Mouse (Mus musculus): ENCODE results near the gene Gpr137b.
A peak's percentile ranks its signal among the peaks of the same experiment; 100 is the strongest.
"Not testable (repeated sequence)": the region's sequence is repeated elsewhere in the genome, so short reads cannot be mapped to it uniquely, and the experiment has no call there.

Gene Gpr137b

DNA sequence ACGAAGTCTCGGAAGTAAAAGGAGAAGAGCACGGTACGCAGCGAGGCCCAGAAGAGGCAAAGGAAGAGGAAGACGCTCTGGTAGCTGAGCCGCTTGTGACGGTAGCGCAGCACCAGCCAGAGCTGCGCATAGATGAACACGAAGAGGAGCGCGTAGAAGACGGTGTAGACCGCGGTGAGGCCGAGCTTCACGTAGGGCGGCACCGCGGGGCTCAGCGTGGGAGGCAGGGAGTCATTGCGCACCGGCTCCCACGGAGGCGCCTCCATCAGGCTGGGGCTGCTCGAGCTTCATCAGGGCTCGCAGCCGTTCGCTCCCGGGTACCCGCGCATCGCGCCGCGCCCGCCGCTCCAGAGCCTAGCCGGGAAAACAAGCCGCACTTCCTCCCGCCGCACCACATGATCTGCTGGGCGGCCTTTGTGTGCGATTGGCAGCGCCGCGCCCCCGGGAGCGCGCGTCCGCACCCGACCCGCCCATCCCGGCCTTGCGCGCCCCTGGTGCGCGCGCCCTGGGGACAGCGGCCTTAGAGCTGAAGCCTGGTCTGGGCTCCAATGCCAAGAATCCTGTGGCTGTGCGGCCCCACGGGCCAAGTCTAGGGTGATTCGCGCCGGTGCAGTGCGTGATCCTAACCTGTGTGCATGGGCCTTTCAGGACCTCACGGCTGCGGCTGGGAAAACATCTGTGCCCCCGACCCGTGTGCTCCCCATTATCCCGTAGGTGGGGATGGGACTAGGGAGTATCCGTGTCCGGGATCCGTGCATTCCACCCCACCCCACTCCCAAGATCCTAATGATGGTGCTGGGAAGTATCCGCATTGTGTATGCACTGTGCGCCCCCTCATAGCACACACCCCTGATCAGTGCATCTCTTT, at the start of gene Gpr137b:
Gpr137b (minus strand) TSS at position 787 of the 868 bp plus-strand sequence.
- DNase-seq (ENCODE audit: low spot score in 2 of 2): not testable (repeated sequence)

DNA sequence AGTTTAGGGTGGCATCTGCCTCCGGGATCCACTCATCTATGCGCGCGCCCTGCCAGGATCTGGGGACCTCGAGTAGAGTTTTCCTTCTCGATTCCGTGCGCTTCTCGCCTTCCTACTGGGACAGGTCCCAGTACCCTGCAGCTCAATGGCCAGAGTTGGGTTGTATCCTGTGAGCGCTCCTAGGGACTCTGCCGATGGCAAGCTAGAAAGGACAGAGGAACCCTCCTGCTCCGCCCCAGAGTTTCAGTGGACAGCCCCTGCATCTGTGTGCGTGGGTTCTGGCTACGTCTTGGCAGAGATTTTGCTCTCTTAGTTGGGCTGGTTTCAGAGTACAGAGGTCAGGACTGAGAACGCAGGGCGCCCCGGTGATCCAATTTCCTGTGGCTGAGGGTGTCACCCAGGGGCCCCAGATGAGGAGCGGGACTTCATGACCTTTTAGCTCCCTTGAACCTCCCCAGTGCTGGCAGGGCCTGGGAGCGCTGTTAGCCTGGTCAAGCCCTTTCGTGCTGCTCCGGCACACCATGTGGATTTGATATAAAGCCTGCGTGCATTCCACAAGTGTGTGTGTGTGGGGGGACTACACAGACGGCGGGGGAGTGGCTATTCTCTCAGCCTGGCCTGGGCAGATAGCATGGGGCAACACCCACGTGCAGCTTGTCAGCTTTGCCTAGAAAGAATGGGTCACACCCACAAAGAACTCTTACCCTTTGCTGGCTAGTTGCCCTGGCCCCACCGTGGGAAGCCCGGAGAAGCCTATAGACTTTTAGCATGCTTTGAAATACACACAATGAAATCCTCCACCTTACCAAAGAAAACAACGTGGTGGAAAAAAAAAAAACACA, 44.5 kb upstream of the Gpr137b start:
- not testable (repeated sequence) for DNase-seq (ENCODE audit: low spot score in 2 of 2)

DNA sequence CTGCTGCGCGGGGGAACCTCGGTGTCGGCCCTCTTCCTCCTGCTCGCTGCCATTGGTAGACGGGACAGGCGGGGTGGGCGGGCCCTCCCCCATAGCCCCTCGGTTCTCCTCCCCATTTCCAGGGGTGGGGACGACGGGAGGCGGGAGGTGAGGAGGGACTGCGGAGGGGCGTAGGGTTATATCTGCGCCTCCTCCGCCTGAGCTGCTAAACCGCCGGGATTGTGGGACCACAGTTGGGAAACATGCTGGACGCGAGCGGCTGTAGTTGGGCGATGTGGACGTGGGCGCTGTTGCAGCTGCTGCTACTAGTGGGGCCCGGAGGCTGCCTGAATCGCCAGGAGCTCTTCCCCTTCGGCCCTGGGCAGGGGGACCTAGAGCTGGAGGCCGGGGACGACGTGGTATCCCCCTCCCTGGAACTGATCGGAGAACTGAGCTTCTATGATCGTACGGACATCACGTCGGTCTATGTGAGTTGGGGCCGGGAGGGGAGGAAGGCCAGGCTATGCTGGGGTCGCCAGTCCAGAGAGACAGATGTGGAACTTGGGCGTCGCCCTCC, 43.7 kb upstream of the Gpr137b start, which contains the start of gene Nid1:
Nid1 (plus strand) TSS at position 92 of the 556 bp plus-strand sequence.
- not testable (repeated sequence) for DNase-seq (ENCODE audit: low spot score in 2 of 2)

DNA sequence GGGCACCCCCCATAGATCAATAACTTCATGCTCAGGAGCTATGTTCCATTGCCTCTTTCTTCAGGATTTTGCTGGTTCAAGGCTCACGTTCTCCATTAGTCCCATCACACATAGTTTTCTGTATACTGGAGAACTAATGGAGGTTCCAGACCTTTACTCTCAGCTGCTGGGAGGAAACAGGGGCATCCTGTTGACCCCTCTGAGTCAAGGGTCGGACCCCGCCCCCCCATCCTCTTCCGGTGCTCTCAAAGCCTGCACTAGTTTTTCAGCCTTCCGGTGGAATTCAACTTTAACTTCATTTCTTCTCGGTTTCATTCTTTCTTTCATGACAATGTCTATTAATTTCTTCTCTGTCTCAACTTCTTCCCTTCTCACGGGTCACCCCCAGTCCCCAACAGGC, 42.3 kb upstream of the Gpr137b start:
- DNase-seq (ENCODE audit: low spot score in 2 of 2): not testable (repeated sequence)

DNA sequence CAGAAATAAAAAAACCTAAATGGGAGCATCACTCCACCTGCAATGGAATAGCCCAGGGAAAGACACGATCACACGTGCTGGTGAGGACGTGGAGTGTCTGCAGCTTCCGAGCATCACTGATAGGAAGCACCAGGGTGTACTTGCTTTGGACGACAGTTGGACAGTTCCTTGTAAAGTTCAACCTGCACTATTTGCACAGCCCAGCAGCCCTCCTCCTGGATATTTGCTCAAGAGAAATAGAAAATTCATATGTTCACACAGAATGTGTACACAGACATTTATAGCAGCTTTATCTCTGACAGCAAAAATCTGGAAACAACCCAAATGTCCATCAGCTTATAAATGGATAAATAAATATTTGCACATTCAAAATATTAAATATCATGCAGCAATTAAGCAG, 29.5 kb upstream of the Gpr137b start:
- not testable (repeated sequence) for DNase-seq (ENCODE audit: low spot score in 2 of 2)

DNA sequence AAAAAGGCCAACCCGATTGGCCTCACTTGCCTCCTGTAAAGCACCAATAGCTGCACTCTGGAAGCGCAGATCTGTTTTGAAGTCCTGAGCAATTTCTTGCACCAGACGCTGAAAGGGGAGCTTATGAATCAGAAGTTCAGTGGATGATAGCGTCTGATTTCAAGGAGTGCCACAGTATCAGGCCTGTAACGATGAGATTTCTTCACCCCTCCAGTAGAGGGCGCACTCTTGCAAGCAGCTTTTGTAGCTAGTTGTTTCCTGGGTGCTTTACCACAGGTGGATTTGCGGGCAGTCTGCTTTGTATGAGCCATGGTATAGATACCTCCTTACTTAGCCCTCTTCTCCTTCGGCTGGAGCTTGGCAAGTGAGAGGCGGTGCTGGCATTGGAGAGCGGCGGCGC, 25.0 kb upstream of the Gpr137b start:
- DNase-seq (ENCODE audit: low spot score in 2 of 2): peak in 1 of 2 experiments; percentile 28

DNA sequence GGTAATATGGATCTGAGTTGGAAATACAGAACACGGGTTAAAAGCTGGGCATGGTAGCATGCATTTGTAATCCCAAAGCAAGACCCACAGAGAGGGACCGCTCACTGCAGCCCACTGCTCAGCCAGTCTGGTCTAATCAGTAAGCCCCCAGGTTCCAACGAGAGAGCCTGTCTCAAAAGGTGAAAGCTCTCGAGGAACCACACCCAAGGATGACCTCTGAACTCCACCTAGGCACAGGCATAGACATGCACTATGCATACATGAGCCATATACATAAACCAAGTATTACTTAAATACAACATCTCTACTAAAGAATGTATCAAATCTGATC, 22.2 kb upstream of the Gpr137b start:
- not testable (repeated sequence) for DNase-seq (ENCODE audit: low spot score in 2 of 2)

DNA sequence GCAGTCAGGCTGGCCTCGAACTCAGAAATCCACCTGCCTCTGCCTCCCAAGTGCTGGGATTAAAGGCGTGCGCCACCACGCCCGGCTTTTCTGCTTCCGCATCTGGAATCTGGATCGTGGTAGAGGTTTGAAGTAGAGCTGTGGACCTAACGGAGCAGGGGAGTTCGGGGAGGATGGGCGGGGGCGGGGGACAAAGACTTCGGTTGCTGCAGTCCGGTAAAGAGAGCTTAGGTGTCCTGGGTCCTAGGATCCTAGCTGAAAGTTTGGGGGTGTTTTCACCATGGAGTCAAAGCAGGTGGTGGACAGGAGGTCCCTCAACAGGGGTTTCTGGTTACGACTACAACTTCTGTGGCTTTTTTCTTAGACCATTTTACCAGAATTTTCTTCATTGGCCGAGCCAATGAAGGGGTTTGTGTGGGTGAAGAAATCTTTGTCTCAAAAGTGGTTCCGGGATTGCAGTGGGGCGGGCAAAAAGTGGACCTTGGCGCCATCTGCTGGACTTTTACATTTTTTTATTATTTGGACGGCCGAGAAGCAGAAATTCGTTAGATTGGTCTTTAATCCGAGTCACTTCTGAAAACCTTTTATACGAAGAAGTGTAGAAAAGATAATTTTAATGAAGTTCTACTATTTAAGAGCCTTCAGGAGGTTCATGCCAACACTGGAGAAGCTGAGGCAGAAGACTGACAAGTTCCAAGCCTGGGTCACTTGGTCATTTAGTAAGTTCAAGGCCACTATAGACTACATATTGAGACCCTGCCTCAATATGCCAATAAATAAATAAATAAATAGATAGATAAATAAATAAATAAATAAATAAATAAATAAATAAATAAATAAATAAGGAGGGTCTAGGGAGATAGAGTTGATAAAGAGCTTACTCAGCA, 21.5 kb upstream of the Gpr137b start:
- DNase-seq (ENCODE audit: low spot score in 2 of 2): peak in 1 of 2 experiments; percentile 53

DNA sequence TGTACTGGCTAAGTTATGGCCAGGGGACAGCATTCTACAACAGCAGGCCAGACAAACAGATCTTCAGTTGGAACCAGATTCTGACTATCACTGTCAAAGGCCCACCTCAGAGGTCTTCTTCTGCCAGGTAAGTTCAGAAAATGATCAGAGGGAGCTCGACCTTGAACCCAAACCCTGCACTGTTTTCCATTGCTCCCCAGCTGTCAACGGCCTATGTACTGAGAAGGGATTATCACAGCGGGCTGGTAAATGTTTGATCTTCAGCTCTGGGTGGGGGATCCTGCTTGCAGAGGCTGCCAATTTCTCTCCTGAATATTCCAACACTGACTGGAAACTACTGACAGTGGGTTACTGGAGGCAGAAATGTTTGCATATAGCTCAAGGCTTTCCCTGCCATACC, 20.4 kb upstream of the Gpr137b start:
- DNase-seq (ENCODE audit: low spot score in 2 of 2): no peak

DNA sequence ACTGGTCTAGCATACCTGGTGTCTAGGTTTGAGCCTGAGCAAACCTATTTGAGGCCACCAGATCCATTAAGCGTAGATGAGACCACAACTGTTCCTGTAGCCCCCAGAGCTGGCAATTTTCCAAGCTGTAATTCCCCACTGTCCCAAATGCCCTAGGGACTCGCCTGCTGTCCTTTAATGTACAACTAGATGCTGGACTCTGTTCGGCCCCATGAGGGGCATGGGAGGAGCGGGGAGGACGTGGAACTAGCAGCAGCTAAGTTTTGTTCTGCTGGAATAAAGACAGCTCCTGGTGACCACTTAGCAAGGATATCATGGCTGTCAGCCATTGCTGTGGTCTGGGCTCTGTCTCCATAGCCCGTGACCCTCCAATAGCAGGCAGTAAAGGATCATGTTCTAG, 11.7 kb upstream of the Gpr137b start:
- DNase-seq (ENCODE audit: low spot score in 2 of 2): not testable (repeated sequence)

DNA sequence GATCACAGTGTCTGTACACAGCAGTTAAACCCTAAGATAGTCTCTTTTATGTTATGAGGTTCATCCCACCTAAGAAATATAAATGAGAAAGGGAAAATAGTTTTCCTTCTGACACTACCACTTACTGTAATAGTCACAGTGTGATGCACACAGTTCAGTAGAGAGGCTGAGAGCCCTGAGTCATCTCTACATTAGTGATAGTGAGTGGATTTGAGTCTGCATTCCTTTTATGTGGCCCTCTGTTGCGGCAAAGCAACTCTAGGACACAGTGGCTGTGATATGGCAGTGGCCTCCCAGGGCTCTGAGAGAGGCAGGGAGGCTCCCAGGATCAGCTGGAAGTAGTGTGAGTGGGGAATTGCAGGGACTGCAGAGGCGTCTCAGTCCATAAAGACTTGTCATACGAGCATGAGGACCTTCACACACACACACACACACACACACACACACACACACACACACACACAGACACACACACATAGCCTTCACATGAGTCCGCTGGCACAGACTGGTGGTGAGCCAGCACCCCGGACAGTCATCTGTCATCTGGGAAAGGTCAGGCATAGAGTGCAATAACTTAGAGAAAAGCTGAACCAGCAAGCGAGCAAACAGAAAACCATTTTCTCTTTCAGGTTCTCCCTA, 10.8 kb upstream of the Gpr137b start:
- DNase-seq (ENCODE audit: low spot score in 2 of 2): not testable (repeated sequence)

DNA sequence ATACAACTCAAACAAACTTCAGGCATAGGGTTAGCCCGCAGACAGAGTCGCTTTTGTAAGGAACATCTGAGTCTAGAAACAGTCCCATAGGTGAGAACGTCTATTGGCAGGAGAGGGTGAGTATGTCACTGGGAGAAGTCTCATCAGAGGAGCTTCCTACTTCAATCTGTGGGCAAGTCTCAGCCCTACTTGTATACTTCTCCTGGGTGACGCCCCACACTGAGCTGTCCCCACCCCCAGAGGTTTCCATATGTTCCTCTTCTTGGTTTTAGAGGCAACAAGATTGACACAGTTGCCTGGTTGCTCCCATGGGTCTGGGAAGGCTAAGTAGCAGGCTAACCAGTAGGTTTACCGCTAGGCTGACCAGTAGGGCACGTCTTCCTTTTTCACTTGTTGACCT, 10.0 kb upstream of the Gpr137b start:
- DNase-seq (ENCODE audit: low spot score in 2 of 2): not testable (repeated sequence)

DNA sequence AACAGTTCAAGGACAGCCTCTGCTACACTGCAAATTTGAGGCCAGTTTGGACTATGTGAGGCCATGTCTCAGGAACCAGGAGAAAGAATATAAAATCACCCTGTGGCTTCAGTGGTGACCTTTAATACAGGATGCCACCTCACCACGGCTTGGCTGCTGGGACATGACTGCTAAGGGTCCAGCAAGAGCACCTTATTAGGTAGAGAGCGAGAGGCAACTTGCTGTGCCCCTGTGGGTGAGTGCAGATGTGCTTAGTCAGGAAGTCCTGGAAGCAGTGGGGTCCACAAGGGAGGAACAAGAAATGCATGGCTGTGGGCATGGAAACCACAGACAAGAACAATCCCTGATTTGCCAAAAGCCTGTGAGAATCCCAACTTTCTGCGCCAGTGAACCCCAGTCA, 9.6 kb upstream of the Gpr137b start:
- DNase-seq (ENCODE audit: low spot score in 2 of 2): not testable (repeated sequence)

DNA sequence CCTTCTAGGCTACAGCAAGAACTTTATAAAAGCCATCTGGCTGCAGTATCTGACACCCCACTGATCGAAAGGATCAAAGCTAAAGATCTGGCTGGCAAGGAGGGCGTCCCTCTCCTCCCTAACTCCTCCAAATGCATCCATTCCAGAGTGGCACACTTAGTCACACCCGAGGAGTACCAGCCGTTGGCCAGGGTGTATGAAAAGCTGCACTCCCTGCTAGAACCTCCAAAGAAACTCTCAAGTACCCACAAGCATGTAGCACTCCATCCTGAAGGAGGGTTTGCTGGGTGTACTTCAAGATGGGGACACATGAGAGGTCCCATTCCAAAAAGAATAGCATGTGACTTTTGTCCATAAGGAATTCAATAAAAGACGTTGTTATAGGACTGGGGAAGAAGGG, 9.0 kb upstream of the Gpr137b start:
- DNase-seq (ENCODE audit: low spot score in 2 of 2): not testable (repeated sequence)

DNA sequence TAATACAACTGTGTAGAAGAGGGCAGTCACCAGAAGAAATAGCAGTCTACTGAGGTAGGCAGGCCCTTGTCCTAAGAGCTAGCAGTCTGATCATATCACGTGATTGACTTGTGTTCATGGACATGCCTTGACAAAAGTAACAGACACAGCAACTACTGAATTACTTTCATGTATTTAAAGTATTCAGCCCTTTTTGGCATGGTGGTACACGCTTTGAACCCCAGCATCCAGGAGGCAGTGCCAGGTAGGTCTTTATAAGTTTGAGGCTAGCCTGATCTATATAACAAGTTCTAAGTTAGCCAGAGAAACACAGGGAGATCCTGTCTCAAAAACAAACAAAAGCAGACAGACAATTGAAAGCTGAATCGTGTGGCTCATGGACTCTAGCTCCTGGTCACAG, 7.0 kb upstream of the Gpr137b start:
- DNase-seq (ENCODE audit: low spot score in 2 of 2): not testable (repeated sequence)

DNA sequence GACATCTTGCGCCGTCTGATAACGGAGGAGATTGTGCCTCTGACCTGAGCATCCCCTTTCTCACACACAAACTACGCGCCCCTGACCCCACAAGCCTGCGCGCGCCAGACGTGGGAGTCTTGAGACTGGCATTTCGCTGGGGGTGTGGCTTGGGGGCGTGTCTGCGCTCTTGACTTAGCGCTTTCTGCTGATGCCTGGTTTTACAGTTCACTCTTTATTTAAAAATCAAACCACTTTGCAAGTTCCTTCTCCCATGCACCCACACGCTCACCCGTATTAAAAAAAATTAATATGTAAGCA, 232 bp upstream of the Gpr137b start:
- not testable (repeated sequence) for DNase-seq (ENCODE audit: low spot score in 2 of 2)

DNA sequence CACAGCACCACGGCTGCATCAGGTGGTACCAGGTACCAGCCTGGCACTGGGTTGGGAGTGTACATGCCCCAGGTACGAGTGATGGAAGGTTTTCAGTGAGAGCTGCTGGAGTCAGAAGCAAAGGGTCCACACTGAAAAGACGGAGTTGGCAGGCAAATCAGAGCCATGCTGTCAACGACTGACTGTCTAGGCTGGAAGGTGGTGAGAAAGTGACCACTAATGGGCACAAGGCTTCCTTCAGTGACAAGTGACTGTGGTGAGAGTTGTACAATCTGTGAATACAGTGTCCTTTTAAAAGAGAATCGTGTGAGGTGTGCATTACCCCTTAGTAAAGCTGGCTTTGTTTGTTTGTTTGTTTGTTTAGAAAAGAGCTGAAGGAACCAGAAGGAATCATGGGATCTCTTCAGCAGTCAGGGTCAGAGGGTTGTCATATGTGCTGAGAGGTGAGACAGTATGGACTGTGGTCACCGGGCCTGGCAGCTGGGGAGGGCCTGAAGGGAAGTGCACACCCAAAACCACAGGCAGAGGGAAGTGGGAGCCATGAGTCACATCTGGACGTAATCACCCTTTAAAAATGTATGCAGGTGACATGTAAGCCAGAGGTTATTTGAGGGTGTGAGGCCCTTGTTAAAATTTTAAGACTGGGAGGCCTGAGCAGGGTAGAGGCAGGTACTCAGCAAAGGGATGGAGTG, 15.5 kb downstream of the Gpr137b start:
- DNase-seq (ENCODE audit: low spot score in 2 of 2): not testable (repeated sequence)

DNA sequence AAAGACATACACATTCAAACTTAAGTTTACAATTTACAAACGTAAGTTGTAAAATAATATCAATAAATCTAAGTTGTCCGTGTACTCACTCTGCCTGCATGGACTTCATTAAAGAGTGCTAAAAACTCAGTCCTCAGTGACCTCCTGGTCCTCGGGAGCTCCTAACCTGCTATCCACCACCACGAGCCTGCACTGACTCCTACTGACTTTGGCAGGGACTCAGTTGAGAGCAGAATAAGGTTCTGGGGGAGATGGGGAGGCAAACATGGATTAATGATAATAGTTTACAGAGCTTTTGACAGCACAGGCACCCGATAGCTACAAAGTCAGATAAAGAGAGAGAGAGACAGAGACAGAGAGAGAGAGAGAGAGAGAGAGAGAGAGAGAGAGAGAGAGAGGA, 16.6 kb downstream of the Gpr137b start:
- DNase-seq (ENCODE audit: low spot score in 2 of 2): no peak

DNA sequence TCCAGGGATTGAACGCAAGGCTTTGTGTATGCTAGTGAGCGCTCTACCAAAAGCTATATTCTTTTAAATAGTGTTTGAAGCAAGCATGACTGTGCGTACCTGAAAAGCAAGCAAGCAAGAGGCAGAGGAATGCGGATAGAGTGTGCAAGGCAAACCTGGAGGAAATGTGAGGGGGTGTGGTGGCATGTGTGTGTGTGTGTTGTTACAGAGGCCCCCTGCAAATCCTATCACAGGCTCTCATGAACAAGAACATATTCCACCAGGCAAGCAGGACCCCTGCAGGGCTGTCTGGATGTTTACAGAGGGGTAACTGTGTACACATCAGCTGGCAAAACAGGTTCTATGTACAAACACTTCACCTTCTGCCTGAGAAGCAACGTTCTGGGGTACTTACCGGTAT, 19.8 kb downstream of the Gpr137b start:
- DNase-seq (ENCODE audit: low spot score in 2 of 2): not testable (repeated sequence)

DNA sequence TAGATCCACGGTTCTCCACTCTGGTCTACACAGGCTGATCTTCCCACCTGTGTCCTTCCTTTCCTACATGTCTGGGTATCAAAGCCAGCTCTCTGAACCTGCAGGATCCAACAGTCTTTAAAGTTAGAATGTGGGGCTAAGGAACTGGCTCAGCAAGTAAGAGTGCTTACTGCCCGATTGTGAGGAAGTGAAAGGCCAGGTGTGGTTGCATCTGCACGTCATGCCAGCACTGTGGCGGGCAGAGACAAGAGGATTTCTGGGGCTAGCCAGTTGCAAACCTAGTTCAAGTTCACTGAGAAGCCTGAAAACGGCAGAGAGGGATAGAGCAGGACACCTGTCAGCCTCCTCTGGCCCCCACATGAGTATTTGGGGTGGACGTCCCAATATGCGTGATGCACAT, 22.4 kb downstream of the Gpr137b start:
- peak; percentile 4 to 45 for DNase-seq (ENCODE audit: low spot score in 2 of 2)

Data from spleen, postnatal 10 days (tissue).